Mouse (Mus musculus) urinary bladder, postnatal 25 days (tissue): Measurements from ENCODE around the gene Peli1.
A peak's percentile ranks its signal among the peaks of the same experiment; 100 is the strongest.
"Not testable (repeated sequence)": the region's sequence is repeated elsewhere in the genome, so short reads cannot be mapped to it uniquely, and the experiment has no call there.

Experiments
- DNase-seq: peaks from one replicate; pipeline ENCODE4 v3.0.0; 2022; ENCODE audit warnings: low spot score

The Peli1 gene

DNA sequence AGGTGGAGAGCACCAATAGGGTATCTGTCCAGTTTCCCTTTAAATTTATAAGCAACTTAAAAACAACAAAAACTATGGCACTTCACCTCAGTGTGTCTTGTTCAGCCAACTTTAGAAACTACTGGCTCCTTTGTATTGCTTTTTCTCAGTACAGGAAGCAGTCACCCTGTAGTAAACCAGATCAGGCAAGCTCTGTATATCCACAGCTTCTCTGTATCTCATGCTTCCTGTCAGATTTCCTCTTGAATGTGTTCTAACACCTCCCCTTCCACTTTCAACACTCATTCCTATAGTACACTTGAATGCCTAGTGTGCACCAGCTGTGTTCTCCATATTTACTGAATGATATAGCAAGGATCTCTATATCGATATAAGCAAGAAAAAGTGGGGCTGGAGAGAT is 60.6 kb downstream of the Peli1 start:
- no peak for DNase-seq

DNA sequence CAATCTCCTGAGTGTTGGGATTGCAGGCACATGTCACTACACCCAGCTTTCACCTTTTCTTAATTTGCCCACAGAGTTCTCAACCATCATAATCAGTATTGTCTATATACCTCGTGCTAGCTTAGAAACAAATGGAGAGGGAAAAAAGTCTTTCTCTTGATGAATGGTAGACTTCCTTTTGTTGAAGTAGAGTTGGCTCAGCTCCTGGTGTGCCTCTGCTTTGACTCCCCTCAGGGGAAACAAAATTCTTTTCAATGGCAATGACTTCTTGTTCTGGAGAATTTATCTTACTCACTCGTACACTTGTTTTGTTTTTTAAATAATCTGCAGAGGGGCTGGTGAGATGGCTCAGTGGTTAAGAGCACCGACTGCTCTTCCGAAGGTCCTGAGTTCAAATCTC is 62.0 kb downstream of the Peli1 start:
- DNase-seq: no peak

- no peak for DNase-seq
Observed at GRCm38 (mm10) chr11:21157595-21157994, 66.5 kb downstream of the Peli1 start.

DNA sequence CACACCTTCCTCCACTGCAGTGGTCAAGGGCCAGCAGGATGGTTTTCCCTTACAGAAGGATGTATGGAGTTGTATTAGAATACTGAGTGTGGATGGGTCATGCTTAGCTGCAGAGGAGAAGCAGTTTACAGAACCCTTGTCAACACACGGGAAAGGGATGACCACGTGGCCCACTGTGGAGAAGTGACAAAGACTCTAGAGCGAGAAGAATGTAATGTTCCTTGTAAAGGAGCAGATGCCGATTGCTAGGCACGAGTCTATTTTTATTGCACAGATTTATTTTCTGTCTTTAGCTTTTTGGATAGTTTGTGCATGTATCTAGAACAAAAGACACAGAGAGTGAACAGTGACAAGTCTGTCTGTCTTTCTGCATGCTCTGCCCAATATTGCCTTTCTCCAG is 71.0 kb downstream of the Peli1 start:
- no peak for DNase-seq

GRCm38 (mm10) chr11:21163143-21163542 is 72.1 kb downstream of the Peli1 start:
- DNase-seq: no peak

DNA sequence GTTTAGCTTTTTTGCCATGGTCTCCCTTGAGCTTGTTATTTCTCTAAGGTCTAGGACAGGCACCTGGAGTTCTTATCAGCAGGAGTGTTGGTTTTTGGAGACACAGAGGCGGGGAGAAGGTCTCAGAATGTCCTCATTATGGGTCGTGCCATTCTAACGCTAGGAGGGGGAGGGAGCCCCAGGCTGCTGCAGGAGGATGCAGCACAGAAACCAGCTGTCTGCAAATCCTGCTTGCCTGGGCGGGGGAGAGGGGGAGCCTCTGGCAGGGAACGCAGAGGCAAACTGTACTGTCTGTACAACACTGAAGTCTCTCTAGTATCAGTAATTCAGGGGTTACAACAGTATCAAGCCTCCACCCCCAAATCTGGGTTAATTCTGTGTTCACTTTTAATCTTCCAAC is 72.6 kb downstream of the Peli1 start:
- no peak for DNase-seq

- no peak for DNase-seq
Observed at GRCm38 (mm10) chr11:21164312-21164993, 73.4 kb downstream of the Peli1 start.

DNA sequence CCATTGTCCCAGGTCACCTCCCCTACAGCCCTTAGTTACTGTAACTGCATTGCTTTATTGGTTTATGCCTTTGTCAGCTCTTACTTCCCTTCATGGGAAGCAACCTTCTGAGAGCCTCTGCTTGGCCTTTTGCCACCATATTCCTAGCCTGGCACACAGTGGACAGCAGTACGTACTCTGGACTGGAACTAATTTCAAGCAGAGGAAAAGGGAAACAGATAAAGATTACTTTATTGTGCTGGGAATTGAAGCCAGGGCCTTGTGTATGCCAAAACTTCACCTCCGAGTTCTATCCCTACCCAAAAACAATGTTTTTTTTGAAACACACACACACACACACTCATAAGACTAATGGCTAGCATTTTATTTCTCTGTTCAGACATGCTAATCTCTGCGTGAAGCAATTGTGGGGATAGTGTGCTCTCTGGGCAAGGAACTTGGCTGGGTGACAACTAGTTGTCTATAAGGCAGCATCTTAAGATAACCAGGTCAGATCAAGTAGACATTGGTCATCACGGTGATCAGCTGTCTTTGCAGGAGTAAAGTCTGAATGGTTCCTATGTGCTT is 74.0 kb downstream of the Peli1 start:
- no peak for DNase-seq

- no peak for DNase-seq
Observed at GRCm38 (mm10) chr11:21166495-21167096, 75.5 kb downstream of the Peli1 start.

- no peak for DNase-seq
Observed at GRCm38 (mm10) chr11:21168828-21169607, 77.9 kb downstream of the Peli1 start.

- DNase-seq: not testable (repeated sequence)
Observed at GRCm38 (mm10) chr11:21169608-21169860, 78.4 kb downstream of the Peli1 start.

DNA sequence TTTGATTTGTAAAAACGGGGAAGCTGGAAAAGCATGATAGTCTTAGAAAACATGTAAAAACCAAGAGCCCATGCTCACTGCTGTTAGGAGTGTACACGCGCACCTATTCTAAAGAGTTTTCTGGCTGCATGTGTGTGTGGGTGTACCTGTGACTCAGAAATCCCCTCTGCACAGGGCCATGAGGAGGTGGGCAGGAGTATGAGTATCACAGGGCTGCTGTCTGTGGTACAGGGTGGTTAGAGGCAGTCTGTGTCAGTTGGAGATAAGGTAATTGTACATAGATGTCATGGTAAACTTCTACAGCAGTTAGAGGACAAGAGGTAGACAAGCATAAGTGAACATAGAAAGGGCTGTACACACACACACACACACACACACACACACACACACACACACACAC is 81.2 kb downstream of the Peli1 start:
- DNase-seq: no peak

DNA sequence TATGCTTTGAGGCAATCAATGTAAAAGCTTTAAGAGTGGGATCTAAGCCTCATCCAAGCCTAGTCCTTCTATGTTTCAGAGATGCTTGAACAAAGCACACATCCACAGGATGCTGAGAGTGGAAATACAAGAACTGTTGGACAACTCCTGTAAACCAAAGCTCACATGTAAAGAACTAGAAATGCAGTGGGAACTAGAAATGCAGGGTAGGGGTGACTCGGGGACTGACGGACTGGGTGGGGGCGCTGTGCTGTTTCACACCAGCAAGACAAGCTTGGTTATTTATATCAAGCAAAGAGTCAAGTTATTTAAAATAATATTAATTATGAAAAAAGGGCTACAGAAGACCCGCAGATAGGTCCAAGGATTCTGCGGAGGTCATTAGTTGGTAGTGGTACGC is 82.8 kb downstream of the Peli1 start:
- DNase-seq: no peak

GRCm38 (mm10) chr11:21174396-21174795 is 83.3 kb downstream of the Peli1 start:
- no peak for DNase-seq

DNA sequence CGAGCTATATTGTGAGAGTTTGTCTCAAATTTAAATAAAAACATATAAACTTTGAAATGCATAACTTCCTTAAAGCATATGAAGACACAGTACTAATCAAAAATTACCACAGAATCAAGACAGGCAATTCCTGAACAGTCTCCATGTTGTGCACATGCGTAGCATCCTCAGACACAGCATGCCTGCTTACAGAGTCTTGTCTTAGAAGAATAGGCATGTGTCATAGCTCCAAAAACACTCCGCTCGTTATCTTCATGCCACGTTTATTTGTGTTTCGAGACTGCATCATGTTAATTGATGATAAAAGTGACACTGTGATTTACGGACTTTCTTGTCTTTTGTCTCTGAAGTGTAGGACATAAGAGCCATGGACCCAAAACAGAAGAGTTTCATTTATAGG is 84.0 kb downstream of the Peli1 start:
- no peak for DNase-seq

- no peak for DNase-seq
Observed at GRCm38 (mm10) chr11:21176491-21176890, 85.4 kb downstream of the Peli1 start.

GRCm38 (mm10) chr11:21178343-21178742 is 87.3 kb downstream of the Peli1 start:
- DNase-seq: peak; percentile 28

GRCm38 (mm10) chr11:21178998-21179645 is 88.0 kb downstream of the Peli1 start:
- no peak for DNase-seq

- DNase-seq: not testable (repeated sequence)
Observed at GRCm38 (mm10) chr11:21179873-21180272, 88.8 kb downstream of the Peli1 start.

DNA sequence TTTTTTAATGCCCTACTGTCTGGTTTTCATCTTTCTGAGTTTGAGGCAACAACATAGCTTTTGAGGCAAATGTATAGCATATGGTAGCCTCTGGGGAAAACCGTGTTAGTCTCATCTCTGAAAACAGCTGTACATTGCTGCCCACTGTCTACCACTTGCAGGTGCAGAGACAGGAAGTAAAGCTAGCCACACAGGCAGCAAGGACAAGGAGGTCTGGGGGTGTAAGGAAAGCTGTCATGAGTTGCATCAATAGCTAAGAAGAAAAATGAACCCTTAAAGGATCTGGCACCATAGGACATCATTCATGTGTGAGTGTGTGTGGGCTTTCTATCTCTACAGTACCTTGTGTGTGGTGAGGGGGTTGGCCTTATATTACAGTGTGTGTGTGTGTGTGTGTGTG is 89.6 kb downstream of the Peli1 start:
- DNase-seq: no peak

DNA sequence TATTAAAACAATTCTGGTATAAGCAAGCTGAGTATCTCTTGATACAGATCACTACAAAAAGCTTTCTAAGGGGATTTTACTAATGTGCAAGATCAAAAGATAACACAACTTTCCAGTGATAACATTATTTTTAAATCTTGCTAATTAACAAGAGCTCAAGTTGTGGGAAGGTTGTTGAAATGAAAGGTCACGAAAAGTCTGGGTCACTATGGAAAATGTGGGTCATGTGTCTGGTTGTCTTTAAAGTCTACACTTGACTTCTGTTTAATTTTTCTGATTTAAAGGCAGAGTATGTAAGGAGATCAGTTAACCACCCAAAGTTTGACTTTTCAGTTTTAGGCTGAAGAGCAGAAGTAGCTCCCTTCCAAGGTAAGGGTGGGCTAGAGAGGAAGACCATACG is 90.5 kb downstream of the Peli1 start:
- DNase-seq: no peak

GRCm38 (mm10) chr11:21182709-21183108 is 91.6 kb downstream of the Peli1 start:
- DNase-seq: no peak

GRCm38 (mm10) chr11:21191821-21192220 is 100.7 kb downstream of the Peli1 start:
- not testable (repeated sequence) for DNase-seq
